Mouse (Mus musculus): ENCODE data around the gene Cnot8. TPM values are rescaled to one million over a fixed set of nuclear protein-coding genes. Genes with fewer than 3 reads are reported as not detected.

Gene Cnot8
- polyA plus RNA-seq, 1 experiment = 47.2 TPM

- DNase-seq = no peak
- Histone ChIP-seq H3K4me3 (ENCODE audit: insufficient read depth, low read depth, low read length) (no peak overlapping the region), H3K4me1 (ENCODE audit: control insufficient read depth, insufficient read depth, low read length) (no peaks in the 10 kb centered on the region), H3K27ac (ENCODE audit: insufficient read depth, low read depth, low read length) (no peak overlapping the region), H3K36me3 (ENCODE audit: control insufficient read depth, insufficient read depth, low read length) (peaks cover 7% of the 10 kb centered on the region; the same call in 1 of the 2 replicates), H3K27me3 (replicated peaks; ENCODE audit: control insufficient read depth, insufficient read depth, low read length) (no peaks in the 10 kb centered on the region)
- WGBS = 88% methylated on average over 9 of the region's 9 CpGs
- TF ChIP-seq POLR2A (IDR thresholded peaks at IDR 0.05; ENCODE audit: low read depth, low read length) = no peak
- no peak for TF ChIP-seq CTCF (conservative IDR thresholded peaks at IDR 0.05; ENCODE audit: insufficient read depth, insufficient read length, low read depth, low read length)
Observed at GRCm38 (mm10) chr11:58143704-58144426, 39.9 kb downstream of the Cnot8 start.

GRCm38 (mm10) chr11:58146241-58146640 lies 42.3 kb downstream of the Cnot8 start:
- Histone ChIP-seq H3K27ac (ENCODE audit: insufficient read depth, low read depth, low read length) (no peak overlapping the region), H3K27me3 (replicated peaks; ENCODE audit: control insufficient read depth, insufficient read depth, low read length) (no peaks in the 10 kb centered on the region), H3K4me1 (ENCODE audit: control insufficient read depth, insufficient read depth, low read length) (no peaks in the 10 kb centered on the region), H3K36me3 (ENCODE audit: control insufficient read depth, insufficient read depth, low read length) (peaks cover 8% of the 10 kb centered on the region; the same call in 1 of the 2 replicates), H3K4me3 (ENCODE audit: insufficient read depth, low read depth, low read length) (no peak overlapping the region)
- TF ChIP-seq CTCF (conservative IDR thresholded peaks at IDR 0.05; ENCODE audit: insufficient read depth, insufficient read length, low read depth, low read length) (no peak), POLR2A (IDR thresholded peaks at IDR 0.05; ENCODE audit: low read depth, low read length) (no peak)
- peak; percentile 33 for DNase-seq
- WGBS = 57% methylated on average over 5 of the region's 5 CpGs

GRCm38 (mm10) chr11:58155458-58155857 lies 51.5 kb downstream of the Cnot8 start:
- Histone ChIP-seq H3K4me1 (ENCODE audit: control insufficient read depth, insufficient read depth, low read length) (no peaks in the 10 kb centered on the region), H3K36me3 (ENCODE audit: control insufficient read depth, insufficient read depth, low read length) (peaks cover 3% of the 10 kb centered on the region), H3K27ac (ENCODE audit: insufficient read depth, low read depth, low read length) (no peak overlapping the region), H3K27me3 (replicated peaks; ENCODE audit: control insufficient read depth, insufficient read depth, low read length) (no peaks in the 10 kb centered on the region), H3K4me3 (ENCODE audit: insufficient read depth, low read depth, low read length) (no peak overlapping the region)
- 78% methylated on average over 9 of the region's 9 CpGs for WGBS
- TF ChIP-seq CTCF (conservative IDR thresholded peaks at IDR 0.05; ENCODE audit: insufficient read depth, insufficient read length, low read depth, low read length) (no peak), POLR2A (IDR thresholded peaks at IDR 0.05; ENCODE audit: low read depth, low read length) (no peak)
- DNase-seq = no peak

- no peak for DNase-seq
- 75% methylated on average over 3 of the region's 3 CpGs for WGBS
- H3K27me3 ChIP-seq (replicated peaks; ENCODE audit: control insufficient read depth, insufficient read depth, low read length) = no peaks in the 10 kb centered on the region
- no peak for TF ChIP-seq CTCF (conservative IDR thresholded peaks at IDR 0.05; ENCODE audit: insufficient read depth, insufficient read length, low read depth, low read length)
- TF ChIP-seq POLR2A (IDR thresholded peaks at IDR 0.05; ENCODE audit: low read depth, low read length) = no peak
- H3K36me3 ChIP-seq (ENCODE audit: control insufficient read depth, insufficient read depth, low read length) = peaks cover 3% of the 10 kb centered on the region
- no peak overlapping the region for H3K27ac ChIP-seq (ENCODE audit: insufficient read depth, low read depth, low read length)
- no peaks in the 10 kb centered on the region for H3K4me1 ChIP-seq (ENCODE audit: control insufficient read depth, insufficient read depth, low read length)
- no peak overlapping the region for H3K4me3 ChIP-seq (ENCODE audit: insufficient read depth, low read depth, low read length)
Observed at GRCm38 (mm10) chr11:58156871-58157270, 52.9 kb downstream of the Cnot8 start.

GRCm38 (mm10) chr11:58165072-58165471 lies 61.1 kb downstream of the Cnot8 start:
- 97% methylated on average over 2 of the region's 2 CpGs for WGBS
- Histone ChIP-seq H3K4me3 (ENCODE audit: insufficient read depth, low read depth, low read length) (no peak overlapping the region), H3K27ac (ENCODE audit: insufficient read depth, low read depth, low read length) (no peak overlapping the region), H3K27me3 (replicated peaks; ENCODE audit: control insufficient read depth, insufficient read depth, low read length) (no peaks in the 10 kb centered on the region), H3K4me1 (ENCODE audit: control insufficient read depth, insufficient read depth, low read length) (peaks cover 4% of the 10 kb centered on the region; the same call in 1 of the 2 replicates), H3K36me3 (ENCODE audit: control insufficient read depth, insufficient read depth, low read length) (peaks cover 4% of the 10 kb centered on the region)
- TF ChIP-seq CTCF (conservative IDR thresholded peaks at IDR 0.05; ENCODE audit: insufficient read depth, insufficient read length, low read depth, low read length) = 0 out of 2 replicates have a peak, but pooled peaks have one; percentile 17
- TF ChIP-seq POLR2A (IDR thresholded peaks at IDR 0.05; ENCODE audit: low read depth, low read length) = no peak
- DNase-seq = no peak

GRCm38 (mm10) chr11:58167822-58168166 lies 63.8 kb downstream of the Cnot8 start:
- Histone ChIP-seq H3K27ac (ENCODE audit: insufficient read depth, low read depth, low read length) (no peak overlapping the region), H3K4me3 (ENCODE audit: insufficient read depth, low read depth, low read length) (peak overlapping the region; percentile 96), H3K4me1 (ENCODE audit: control insufficient read depth, insufficient read depth, low read length) (peaks cover 4% of the 10 kb centered on the region; the same call in 1 of the 2 replicates), H3K27me3 (replicated peaks; ENCODE audit: control insufficient read depth, insufficient read depth, low read length) (no peaks in the 10 kb centered on the region), H3K36me3 (ENCODE audit: control insufficient read depth, insufficient read depth, low read length) (peaks cover 2% of the 10 kb centered on the region)
- TF ChIP-seq CTCF (conservative IDR thresholded peaks at IDR 0.05; ENCODE audit: insufficient read depth, insufficient read length, low read depth, low read length) (no peak), POLR2A (IDR thresholded peaks at IDR 0.05; ENCODE audit: low read depth, low read length) (no peak)
- DNase-seq = no peak
- under 1% methylated on average over 8 of the region's 8 CpGs for WGBS

Other genes starting within 250 kb of the Cnot8 start
- 35.3 and 36.8 TPM in 2 replicates for gene Larp1, start 95.1 kb upstream of the Cnot8 start, polyA plus RNA-seq (2012; rRNA removed)
- gene Gm12248, start 11.0 kb upstream of the Cnot8 start, polyA plus RNA-seq (2012; rRNA removed) = 0.16 TPM in 2 replicates
- 5.3 and 6.3 TPM in 2 replicates for gene Gemin5, start 64.4 kb downstream of the Cnot8 start, polyA plus RNA-seq (2012; rRNA removed)
- 52.1 and 78.2 TPM in 2 replicates for gene Mrpl22, start 67.5 kb downstream of the Cnot8 start, polyA plus RNA-seq (2012; rRNA removed)
- 15.9 and 18.6 TPM in 2 replicates for gene Igtp, start 95.4 kb downstream of the Cnot8 start, polyA plus RNA-seq (2012; rRNA removed)
- gene Irgm2, start 95.5 kb downstream of the Cnot8 start, polyA plus RNA-seq (2012; rRNA removed) = 14.7 and 18.9 TPM in 2 replicates
- gene 4930438A08Rik, start 170.6 kb downstream of the Cnot8 start, polyA plus RNA-seq (2012; rRNA removed) = not detected in 2 replicates
- 14.8 and 20.8 TPM in 2 replicates for gene Zfp692, start 202.9 kb downstream of the Cnot8 start, polyA plus RNA-seq (2012; rRNA removed)
- 30.8 and 38.3 TPM in 2 replicates for gene Zfp672, start 226.2 kb downstream of the Cnot8 start, polyA plus RNA-seq (2012; rRNA removed)
- gene Sh3bp5l, start 226.6 kb downstream of the Cnot8 start, polyA plus RNA-seq (2012; rRNA removed) = 29.7 and 32.8 TPM in 2 replicates